Mouse (Mus musculus) hindbrain, embryonic 11.5 days (tissue): ENCODE data around the gene Cltb. TPM values are rescaled to one million over a fixed set of nuclear protein-coding genes. Genes with fewer than 3 reads are reported as not detected.

ENCODE experiments used
- ATAC-seq: fragments of 200-750 bp; cut with Nextera tagmentation; 2 replicates; pipeline ENCODE4 v1.8.0; 2017; ENCODE audit warnings: mild to moderate bottlenecking, moderate TSS enrichment, moderate library complexity; ENCODE audit not compliant: low FRiP score
- DNase-seq: peaks from one replicate; pipeline ENCODE4 v3.0.0-alpha.2; 2015; ENCODE audit warnings: low spot score
- H3K27ac ChIP-seq: fragments of 300-500 bp; sonication (generic); 2 replicates; pipeline ENCODE4 v1.5.1; 2014; ENCODE audit warnings: mild to moderate bottlenecking, low read depth, low read length
- H3K27me3 ChIP-seq: fragments of 300-500 bp; sonication (generic); 2 replicates; pipeline ENCODE4 v1.6.1; 2014; ENCODE audit warnings: mild to moderate bottlenecking, low read length, moderate library complexity, mixed read lengths; ENCODE audit not compliant: control insufficient read depth, insufficient read depth
- H3K36me3 ChIP-seq: fragments of 300-500 bp; sonication (generic); 2 replicates; pipeline ENCODE4 v1.6.1; 2014; ENCODE audit warnings: mild to moderate bottlenecking, low read length, moderate library complexity, mixed read lengths; ENCODE audit not compliant: control insufficient read depth, insufficient read depth
- H3K4me1 ChIP-seq: fragments of 300-500 bp; sonication (generic); replicated peaks from 2 replicates; pipeline ENCODE4 v1.6.1; 2014; ENCODE audit warnings: low read length, mixed read lengths; ENCODE audit not compliant: control insufficient read depth, insufficient read depth
- H3K4me2 ChIP-seq: fragments of 300-500 bp; sonication (generic); replicated peaks from 2 replicates; pipeline ENCODE4 v1.6.1; 2014; ENCODE audit warnings: mild to moderate bottlenecking, low read depth, low read length
- H3K4me3 ChIP-seq: fragments of 300-500 bp; sonication (generic); 2 replicates; pipeline ENCODE4 v1.5.1; 2014; ENCODE audit warnings: low read depth, low read length
- H3K9ac ChIP-seq: fragments of 300-500 bp; sonication (generic); 2 replicates; pipeline ENCODE4 v1.6.1; 2014; ENCODE audit warnings: low read depth, low read length
- H3K9me3 ChIP-seq: fragments of 300-500 bp; sonication (generic); 2 replicates; pipeline ENCODE4 v1.6.1; 2016; ENCODE audit warnings: low read length; ENCODE audit not compliant: control insufficient read depth
- WGBS: fragments of 180-500 bp; shearing (Covaris S2); extraction: QIAGEN DNeasy Blood & Tissue Kit; methylation state at CpG from one replicate; pipeline ENCODE4 v1.1.7; 2014; 5-methylcytosine and 5-hydroxymethylcytosine counted together
- polyA plus RNA-seq: library from polyadenylated mRNA; unstranded; fragments of >200 nt; fragmentation: Nextera tagmentation; extraction: Ambion mirVana; gene quantifications from 2 replicates; pipeline ENCODE4 v1.2.1, GENCODE M21; 2014

The Cltb gene
- polyA plus RNA-seq, 1 experiment from 2014 or later = 36.8 TPM

DNA sequence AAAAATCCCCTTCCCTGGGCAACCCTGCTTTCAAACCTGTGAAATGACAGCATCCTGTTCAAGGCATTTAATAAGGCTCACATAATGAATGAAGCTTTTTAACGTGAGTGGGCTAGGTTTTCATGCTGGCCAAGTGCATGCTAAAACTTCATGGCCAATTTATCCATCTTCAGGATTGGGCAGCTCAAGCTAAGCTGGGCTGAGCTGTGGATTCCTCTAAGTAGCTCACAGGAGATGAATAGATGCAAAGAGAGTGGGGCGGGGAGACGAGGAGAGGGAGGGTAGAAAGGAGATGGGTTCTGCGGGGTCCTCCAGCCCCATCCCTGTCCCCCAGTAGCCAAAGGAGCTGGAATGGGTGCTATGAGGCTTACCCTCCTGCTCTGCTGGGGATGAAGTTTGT, 6.9 kb downstream of the Cltb start:
- no peak overlapping the region for H3K4me3 ChIP-seq
- WGBS = 62% methylated on average over 4 of the region's 4 CpGs

DNA sequence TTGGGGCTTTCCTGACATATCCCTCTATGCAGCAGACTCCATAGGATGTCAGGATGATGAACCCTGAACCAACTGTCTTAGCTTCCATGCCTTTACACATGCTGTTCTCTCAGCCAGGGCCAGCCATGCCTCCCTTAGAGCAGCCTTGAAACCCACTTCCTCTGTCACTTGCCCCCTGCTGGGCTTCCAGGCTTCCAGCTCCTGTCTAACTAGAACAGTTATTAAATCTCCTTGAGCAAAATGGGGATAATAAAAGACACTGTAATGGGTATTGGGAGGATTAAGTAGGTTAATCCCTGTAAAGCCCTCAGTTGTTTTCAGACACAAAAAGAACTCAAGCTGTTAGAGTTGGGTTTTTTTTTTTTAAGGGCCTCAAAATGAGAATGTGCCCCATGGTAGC, 7.6 kb downstream of the Cltb start:
- Histone ChIP-seq H3K27me3 (no peaks in the 10 kb centered on the region), H3K27ac (no peak overlapping the region), H3K4me2 (no peak overlapping the region), H3K4me1 (no peaks in the 10 kb centered on the region), H3K9ac (no peak overlapping the region), H3K4me3 (no peak overlapping the region), H3K9me3 (no peaks in the 10 kb centered on the region), H3K36me3 (no peaks in the 10 kb centered on the region)
- ATAC-seq (no peak), DNase-seq (no peak)

More for the DNA sequence above, 6.9 kb downstream of the Cltb start:
- ATAC-seq (no peak), DNase-seq (no peak)
- Histone ChIP-seq H3K4me2 (no peak overlapping the region), H3K9ac (no peak overlapping the region), H3K27ac (no peak overlapping the region), H3K27me3 (no peaks in the 10 kb centered on the region), H3K9me3 (no peaks in the 10 kb centered on the region), H3K4me1 (no peaks in the 10 kb centered on the region; the same call in 1 of the 2 replicates), H3K36me3 (no peaks in the 10 kb centered on the region)

DNA sequence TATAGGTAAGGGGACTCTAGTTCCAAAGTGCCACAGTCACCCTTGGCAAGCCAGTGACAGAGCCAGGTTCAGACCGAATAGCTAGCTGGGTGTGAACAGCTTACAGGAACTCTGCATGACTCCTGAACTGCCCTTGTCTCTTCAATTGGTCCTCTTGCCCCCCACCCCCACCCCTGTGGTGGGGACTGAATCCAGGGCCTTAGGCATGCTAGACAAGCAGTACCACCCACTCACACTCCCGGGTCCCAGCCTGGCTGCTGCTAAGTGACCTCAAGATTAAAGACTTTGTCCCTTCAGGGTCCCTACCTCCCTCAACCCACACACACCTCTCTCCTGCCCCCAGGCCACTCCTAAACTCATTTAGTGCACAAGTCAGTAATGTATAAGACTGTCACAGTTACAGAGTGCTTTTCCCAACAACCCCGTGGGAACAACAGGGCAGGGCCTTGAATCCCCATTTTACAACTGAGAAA, 8.5 kb downstream of the Cltb start:
- H3K27me3 ChIP-seq = no peaks in the 10 kb centered on the region
- no peak overlapping the region for H3K9ac ChIP-seq
- H3K9me3 ChIP-seq = no peaks in the 10 kb centered on the region
- no peak overlapping the region for H3K4me2 ChIP-seq
- no peak for ATAC-seq
- H3K4me3 ChIP-seq = no peak overlapping the region
- H3K36me3 ChIP-seq = no peaks in the 10 kb centered on the region
- WGBS = 56% methylated on average over 3 of the region's 3 CpGs
- DNase-seq = no peak
- no peaks in the 10 kb centered on the region for H3K4me1 ChIP-seq
- no peak overlapping the region for H3K27ac ChIP-seq

DNA sequence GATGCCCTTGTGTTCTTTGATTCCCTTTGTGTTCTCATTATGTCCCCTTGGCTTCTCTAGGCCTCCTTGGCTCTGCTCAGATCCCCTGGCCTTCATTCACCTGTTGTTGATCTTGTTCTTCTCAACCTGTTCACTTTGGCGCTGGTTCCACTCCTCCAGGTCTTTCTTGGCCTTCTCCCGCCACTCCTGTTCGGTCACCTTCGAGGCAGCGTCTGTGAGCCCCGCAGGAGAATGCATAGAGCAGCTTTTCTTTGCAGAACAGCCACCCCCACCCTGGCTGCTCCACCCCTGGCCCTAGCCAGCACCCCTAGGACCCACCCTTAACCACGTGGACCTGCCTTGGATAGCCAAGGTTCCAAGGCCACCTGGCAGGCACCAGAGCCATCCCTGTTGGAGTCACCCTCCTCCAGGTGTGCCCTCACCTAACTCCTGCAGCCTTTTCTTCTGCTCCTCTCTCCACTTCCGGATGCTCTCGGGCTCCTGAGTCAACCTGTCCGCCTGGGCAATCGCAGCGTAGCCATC, 12.5 kb downstream of the Cltb start:
- H3K9ac ChIP-seq = no peak overlapping the region
- H3K36me3 ChIP-seq = no peaks in the 10 kb centered on the region
- 85% methylated on average over 12 of the region's 12 CpGs for WGBS
- DNase-seq (no peak), ATAC-seq (no peak)
- no peak overlapping the region for H3K4me3 ChIP-seq
- no peak overlapping the region for H3K27ac ChIP-seq
- no peaks in the 10 kb centered on the region for H3K9me3 ChIP-seq
- no peak overlapping the region for H3K4me2 ChIP-seq
- no peaks in the 10 kb centered on the region for H3K4me1 ChIP-seq
- H3K27me3 ChIP-seq = no peaks in the 10 kb centered on the region

DNA sequence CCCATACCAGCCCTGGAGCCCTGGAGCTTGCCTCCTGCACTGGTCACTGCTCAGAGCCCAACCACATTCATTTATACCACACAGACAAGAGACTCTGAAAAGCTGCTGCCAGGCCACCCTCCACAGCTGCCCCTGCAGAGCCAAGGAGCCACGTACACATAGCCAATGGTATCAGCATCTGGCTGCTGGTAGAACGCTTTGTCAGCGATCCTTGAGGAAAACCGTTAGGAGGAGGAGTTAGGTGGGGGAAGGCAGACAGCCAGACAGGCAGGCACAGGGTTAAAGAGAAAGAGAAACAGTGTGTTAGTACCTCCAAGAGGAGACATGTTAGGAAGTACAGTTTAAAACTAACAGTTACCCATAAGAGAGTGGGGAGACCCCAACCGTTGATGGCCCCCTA, 14.3 kb downstream of the Cltb start:
- WGBS = 63% methylated on average over 5 of the region's 5 CpGs
- H3K4me2 ChIP-seq = no peak overlapping the region
- ATAC-seq (no peak), DNase-seq (no peak)
- no peaks in the 10 kb centered on the region for H3K9me3 ChIP-seq
- H3K4me1 ChIP-seq = no peaks in the 10 kb centered on the region
- H3K27ac ChIP-seq = no peak overlapping the region
- no peak overlapping the region for H3K4me3 ChIP-seq
- no peaks in the 10 kb centered on the region for H3K27me3 ChIP-seq
- H3K36me3 ChIP-seq = no peaks in the 10 kb centered on the region
- no peak overlapping the region for H3K9ac ChIP-seq

DNA sequence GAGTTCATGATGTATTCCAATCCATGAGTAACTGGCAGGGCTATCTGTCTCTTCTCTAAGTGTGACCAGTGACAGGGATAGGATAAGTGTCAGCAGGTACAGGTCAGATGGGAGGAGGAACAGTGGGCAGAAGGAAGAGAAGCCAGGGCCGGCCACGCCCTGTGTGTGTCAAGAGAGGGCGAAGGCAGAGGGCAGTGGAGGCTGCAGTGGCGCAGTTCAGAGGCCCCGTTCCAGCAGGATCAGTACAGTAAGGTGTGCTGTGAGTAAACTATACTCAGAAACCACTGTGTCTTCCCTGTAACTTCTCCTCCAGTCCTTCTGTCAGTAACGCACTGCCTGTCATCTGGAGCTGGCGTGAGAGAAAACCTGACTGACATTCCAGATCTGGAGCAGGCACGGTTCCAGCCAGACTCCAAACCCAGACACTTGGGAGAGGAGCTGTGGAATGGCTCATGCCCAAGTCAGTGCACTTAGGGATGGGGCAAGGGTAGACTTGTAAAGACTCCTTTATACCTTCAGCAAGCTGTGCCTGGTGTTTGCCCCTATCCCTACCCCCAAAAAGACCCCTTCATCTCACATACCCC, 14.9 kb downstream of the Cltb start:
- WGBS = 75% methylated on average over 8 of the region's 8 CpGs
- no peak for ATAC-seq

DNA sequence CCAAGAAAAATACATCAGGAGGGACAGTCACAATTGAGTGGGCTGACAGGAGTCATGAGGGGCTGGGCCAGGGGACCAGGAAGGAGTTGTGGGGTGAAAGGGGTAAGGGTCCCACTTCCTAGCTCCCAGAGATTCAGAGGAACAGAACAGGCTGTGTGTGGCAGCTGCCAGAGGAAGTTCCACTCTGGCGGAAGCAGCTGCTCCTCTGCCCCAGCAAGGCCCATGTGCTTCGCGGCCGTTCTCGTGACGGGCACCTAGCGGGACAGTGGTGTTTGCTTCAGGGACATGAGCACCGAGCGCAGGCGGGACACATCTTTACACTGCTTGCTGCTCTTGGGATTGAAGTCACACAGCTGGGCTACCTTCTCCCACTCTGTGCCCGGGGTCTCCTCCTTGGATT, 17.5 kb downstream of the Cltb start:
- Histone ChIP-seq H3K4me1 (no peaks in the 10 kb centered on the region), H3K4me2 (no peak overlapping the region), H3K9me3 (no peaks in the 10 kb centered on the region), H3K27me3 (no peaks in the 10 kb centered on the region), H3K9ac (no peak overlapping the region), H3K27ac (no peak overlapping the region), H3K4me3 (no peak overlapping the region), H3K36me3 (no peaks in the 10 kb centered on the region)
- DNase-seq = no peak
- no peak for ATAC-seq
- 91% methylated on average over 11 of the region's 11 CpGs for WGBS

More for the DNA sequence above, 14.9 kb downstream of the Cltb start:
- H3K4me3 ChIP-seq = no peak overlapping the region
- H3K36me3 ChIP-seq = no peaks in the 10 kb centered on the region
- H3K27me3 ChIP-seq = no peaks in the 10 kb centered on the region
- no peak overlapping the region for H3K4me2 ChIP-seq
- no peak overlapping the region for H3K27ac ChIP-seq
- H3K9me3 ChIP-seq = no peaks in the 10 kb centered on the region
- H3K4me1 ChIP-seq = no peaks in the 10 kb centered on the region
- H3K9ac ChIP-seq = no peak overlapping the region
- no peak for DNase-seq

DNA sequence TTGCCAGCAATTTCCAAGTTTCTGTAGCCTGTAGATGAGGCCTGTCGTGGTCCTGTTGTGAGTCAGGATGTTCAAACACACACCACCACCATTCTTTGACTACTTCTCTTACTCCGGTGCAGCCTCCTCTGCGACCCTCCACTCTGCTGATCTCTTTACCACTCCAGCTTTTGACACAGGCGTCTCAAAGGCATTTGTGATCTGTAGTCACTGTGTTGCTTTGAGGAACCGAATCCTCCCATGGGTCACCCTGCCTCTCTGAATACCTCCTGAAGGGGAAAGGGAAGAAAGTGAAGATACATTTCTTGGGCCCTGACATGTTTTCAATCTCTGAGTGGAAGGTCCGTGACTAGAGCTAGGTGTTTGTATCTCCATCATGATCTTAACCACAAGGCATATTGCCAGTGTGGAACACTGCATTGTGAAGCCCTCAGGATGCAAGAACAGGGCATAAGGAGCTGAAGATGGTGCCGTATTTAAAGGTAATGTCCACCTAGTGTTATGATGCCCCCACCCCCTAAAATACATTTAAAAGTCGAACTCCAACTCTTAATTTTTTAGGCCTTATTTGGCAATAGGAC, 19.3 kb downstream of the Cltb start:
- 91% methylated on average over 8 of the region's 8 CpGs for WGBS
- no peaks in the 10 kb centered on the region for H3K36me3 ChIP-seq
- no peak overlapping the region for H3K4me2 ChIP-seq

More for the DNA sequence above, 19.3 kb downstream of the Cltb start:
- Histone ChIP-seq H3K9ac (no peak overlapping the region), H3K27ac (no peak overlapping the region), H3K4me1 (no peaks in the 10 kb centered on the region), H3K27me3 (no peaks in the 10 kb centered on the region), H3K4me3 (no peak overlapping the region), H3K9me3 (no peaks in the 10 kb centered on the region)
- DNase-seq (no peak), ATAC-seq (no peak)
